Mouse (Mus musculus) cerebellum, adult 9-11 months (tissue): Measurements from ENCODE around the gene 2810021J22Rik.
A peak's percentile ranks its signal among the peaks of the same experiment; 100 is the strongest.

Experiments used
- DNase-seq: peaks from one replicate; pipeline ENCODE4 v3.0.0; 2022

2810021J22Rik gene

DNA sequence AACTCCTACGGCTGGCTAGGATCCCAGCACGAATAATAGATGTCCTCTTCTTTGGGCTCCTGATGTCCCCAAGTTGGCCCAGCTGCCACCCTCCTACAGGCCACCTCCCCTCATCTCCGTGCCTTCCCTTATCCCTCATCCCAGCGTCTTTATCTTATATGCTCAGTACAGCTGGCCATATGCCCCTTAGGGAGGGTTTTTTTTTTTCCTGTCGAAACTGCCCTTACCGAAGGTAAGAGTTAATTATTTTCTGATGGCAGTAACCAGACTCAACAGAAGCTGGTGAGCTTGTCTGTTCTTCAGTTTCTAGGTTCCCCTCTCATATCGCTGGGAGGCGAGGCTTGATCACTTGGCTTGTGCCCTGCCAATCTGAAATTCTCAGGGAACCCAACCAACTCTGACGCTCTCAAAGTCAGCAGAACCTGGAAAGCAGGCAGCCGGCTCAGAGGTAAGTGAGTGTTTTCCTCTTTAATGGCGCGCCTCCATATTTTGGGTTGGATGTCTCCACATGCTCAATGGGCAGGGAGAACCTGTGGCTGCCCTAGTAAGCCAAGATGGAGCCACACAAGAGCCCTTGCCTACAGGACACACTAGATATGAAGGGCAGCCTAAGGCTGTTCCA lies 50.8 kb downstream of the 2810021J22Rik start, which contains the start of gene Btnl10:
Gene Btnl10, plus strand, starts transcription at position 164 of the 622 bp plus-strand sequence.
- DNase-seq = no peak

DNA sequence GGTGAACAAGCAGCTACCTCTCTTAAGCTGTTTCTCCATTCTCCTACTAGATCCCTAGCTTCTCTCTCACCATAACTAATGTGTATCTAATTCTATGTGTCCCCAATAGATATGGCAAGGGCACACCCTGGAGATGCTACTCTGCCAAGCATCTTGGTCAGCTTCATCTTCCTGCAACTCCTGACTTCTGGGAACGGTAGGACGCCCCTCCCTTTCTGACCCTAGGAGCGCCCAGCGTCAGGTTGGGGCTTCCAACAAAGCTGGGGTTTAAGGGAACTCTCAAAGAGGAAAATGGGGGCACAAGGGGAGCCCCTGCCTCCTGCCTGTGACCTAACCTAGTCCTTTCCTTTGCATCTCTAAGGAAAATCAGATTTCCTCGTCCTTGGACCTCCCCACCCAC lies 51.7 kb downstream of the 2810021J22Rik start:
- DNase-seq = no peak

DNA sequence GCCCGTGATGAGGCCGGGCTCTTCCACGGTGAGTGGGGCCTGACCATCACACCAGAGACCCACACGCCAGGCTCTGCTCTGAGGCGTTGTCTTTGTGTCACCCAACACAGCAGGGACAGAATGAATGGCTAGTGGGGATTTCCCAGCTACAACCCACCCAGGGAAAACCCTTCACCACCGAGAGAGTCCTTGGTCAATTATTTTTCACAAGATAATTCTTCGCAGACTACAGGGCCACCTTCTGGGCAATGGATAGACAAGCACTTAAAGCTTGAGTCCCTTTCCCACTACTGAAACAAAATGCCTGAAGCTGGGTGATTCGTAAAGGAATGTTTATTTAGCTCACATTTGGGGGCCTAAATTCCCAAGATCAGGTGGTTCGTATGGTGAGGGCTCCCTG lies 55.4 kb downstream of the 2810021J22Rik start:
- no peak for DNase-seq

- DNase-seq = no peak
Measured at GRCm38 (mm10) chr11:58926651-58927050, 59.6 kb downstream of the 2810021J22Rik start.

GRCm38 (mm10) chr11:58927053-58927452 lies 60.0 kb downstream of the 2810021J22Rik start:
- no peak for DNase-seq

DNA sequence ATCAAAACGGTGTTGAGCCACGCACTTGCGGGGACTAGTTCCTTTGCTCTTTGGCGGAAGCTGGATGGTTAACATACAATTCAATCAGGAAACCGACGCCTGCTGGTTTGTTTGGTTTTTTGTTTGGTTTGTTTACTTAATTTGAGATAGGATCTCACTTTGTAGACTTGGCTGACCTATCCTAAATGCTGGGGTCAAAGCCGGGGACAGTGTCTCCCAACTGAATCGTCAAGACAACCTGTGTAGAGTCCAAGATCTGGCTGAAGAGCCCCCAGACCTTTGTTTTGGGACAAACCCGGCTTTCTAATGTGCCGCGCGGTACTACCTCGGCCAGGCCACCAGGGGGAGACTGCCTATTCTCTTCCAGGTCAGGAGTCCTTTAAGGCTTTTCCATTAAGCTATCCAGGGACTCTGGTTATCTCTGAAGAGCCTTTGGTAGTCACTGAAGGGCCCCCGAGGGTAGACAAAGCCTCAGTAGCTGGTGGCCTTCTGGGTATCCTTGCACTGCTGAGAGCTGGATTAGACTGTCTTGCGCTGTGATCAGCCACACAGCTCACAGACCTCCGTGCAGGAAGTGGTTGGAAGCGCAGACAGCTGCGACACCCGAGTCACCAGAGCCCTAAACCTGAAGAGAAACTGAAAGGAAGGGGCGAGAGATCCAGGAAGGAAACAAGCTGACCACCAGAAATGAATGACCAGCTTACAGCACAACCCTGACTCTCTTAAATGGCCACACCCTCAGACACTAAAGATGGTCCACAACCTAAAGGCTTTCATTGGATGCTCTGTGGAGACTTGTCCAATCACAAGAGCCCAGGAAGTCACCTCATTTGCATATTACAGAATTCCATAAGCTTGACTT lies 61.0 kb downstream of the 2810021J22Rik start:
- peak; percentile 54 for DNase-seq

DNA sequence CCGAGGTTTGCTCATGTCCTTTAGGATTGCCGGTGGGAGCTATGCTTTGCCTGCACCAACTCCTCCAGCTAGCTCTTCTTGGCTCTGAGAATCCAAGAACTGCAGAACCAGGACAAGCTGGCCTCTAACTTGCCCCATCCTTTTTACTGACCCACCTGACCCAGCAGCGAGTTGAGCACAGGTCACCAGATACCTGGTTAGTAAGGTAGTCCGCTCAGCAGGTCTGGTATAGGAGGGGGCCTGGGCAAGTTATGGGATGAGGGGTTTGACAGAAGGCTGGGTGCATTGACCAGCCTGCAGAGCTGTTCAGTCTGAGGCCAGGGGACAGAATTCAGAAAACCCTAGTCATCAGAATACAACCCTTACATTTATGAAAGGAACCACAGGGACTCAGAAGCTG lies 62.0 kb downstream of the 2810021J22Rik start:
- DNase-seq = no peak

DNA sequence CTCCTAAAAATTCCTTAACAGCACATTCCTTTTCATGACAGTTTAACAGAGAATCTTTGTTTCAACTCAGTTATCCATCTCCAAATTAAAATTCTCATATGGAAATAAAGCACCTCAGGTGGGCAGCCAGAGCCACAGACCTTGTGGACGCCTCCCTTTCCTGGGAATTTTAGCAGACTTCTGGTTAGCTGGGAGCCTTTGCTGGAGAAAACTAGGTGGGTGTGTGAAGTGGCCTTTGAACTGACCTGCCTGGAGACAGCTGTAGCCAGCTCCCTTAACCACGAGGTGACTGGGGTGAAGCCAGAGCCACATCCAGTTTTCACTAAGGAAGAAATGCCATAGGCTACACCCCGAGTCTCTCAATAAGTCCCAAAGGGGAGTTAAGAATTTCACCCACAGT lies 62.6 kb downstream of the 2810021J22Rik start:
- DNase-seq = no peak

DNA sequence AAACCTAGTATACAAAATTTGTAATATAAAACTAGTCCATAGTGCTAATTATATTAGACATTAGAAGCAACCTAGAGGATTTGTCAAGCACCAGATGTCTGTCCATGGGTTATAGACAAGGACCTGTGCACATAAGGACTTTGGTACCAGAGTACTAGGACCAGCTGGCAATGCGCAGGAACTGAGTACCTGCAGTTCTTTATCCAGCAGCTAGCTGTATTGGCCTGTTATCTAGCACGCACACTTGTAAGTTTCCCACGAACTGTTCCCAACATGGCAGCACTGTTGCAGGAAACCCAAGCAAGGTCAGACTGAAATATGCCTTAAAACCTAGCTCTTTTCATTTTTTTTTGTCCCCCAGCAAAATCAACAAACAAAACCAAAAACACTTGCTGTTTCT lies 63.2 kb downstream of the 2810021J22Rik start:
- no peak for DNase-seq

GRCm38 (mm10) chr11:58931576-58931975 lies 64.6 kb downstream of the 2810021J22Rik start:
- DNase-seq = no peak
